In genomic region chr2:27425751-27426405, GRCm38 (mm10) we compare ENCODE assay signal across 9 mouse cellular contexts. TPM values are rescaled to one million over a fixed set of nuclear protein-coding genes. Genes with fewer than 3 reads are reported as not detected.
DNase-seq lines count a peak whose midpoint lies in the region; ATAC-seq and TF ChIP-seq lines count a peak whose summit lies in the region.
"Had no signal": no experiment of that assay in that cellular context is flagged by ENCODE, and none has a peak within 500 bp of the region (broad histone marks: within the 10 kb centered on the region; RNA-seq: fewer than 3 reads in every experiment).

No protein-coding gene starts in this region.

- no peak for TF ChIP-seq POLR2A in CH12.LX (IDR thresholded peaks at IDR 0.05; ENCODE audit: low read depth, low read length)

- ATAC-seq in forebrain, embryonic 14.5 days: peak; percentile 14
- peak; percentile 10; the same call in 1 of the 2 replicates for ATAC-seq in intestine, embryonic 15.5 days
- ATAC-seq in lung, postnatal 0 days: 0 out of 2 replicates have a peak, but pooled peaks have one; percentile 2
- ATAC-seq in stomach, embryonic 16.5 days (ENCODE audit: insufficient read depth, low FRiP score): no peak

- H3K4me2 ChIP-seq in CH12.LX (ENCODE audit: insufficient read depth, low read depth, poor library complexity, severe bottlenecking): 0 out of 2 replicates have a peak overlapping the region, but pooled peaks have one; percentile 89
- peak overlapping the region; percentile 99 for H3K4me2 ChIP-seq in forebrain, embryonic 14.5 days (ENCODE audit: low read length)
- H3K4me2 ChIP-seq in intestine, embryonic 15.5 days (replicated peaks): peak overlapping the region; percentile 97
- peak overlapping the region; percentile 94 for H3K4me2 ChIP-seq in lung, postnatal 0 days (replicated peaks; ENCODE audit: low read depth, low read length)
- H3K4me2 ChIP-seq in stomach, embryonic 16.5 days (ENCODE audit: low read depth, low read length): peak overlapping the region; percentile 98

- peak; percentile 42 to 54 for DNase-seq in cerebellum, postnatal 14 days
- DNase-seq in cerebellum, adult 9-10 months: no peak
- DNase-seq in CH12.LX (ENCODE audit: extremely low read depth): no peak
- peak; percentile 33 for DNase-seq in forebrain, embryonic 14.5 days (ENCODE audit: low spot score)
- no peak for DNase-seq in lung, postnatal 0 days (ENCODE audit: low spot score)
- DNase-seq in spleen, adult 12 weeks (ENCODE audit: low spot score): no peak

- no peak for TF ChIP-seq RAD21 in CH12.LX (IDR thresholded peaks at IDR 0.05; ENCODE audit: low read depth, low read length)

- H3K4me1 ChIP-seq in CH12.LX (ENCODE audit: control insufficient read depth in 1 of 2, insufficient read depth in 2 of 2): peaks cover 21 to 49% of the 10 kb centered on the region in 2 experiments
- H3K4me1 ChIP-seq in forebrain, embryonic 14.5 days (ENCODE audit: control insufficient read depth, insufficient read depth, low read length): peaks cover 35% of the 10 kb centered on the region
- H3K4me1 ChIP-seq in intestine, embryonic 15.5 days (replicated peaks): peaks cover 26% of the 10 kb centered on the region
- H3K4me1 ChIP-seq in lung, postnatal 0 days (ENCODE audit: insufficient read depth, low read depth, low read length): peaks cover 38% of the 10 kb centered on the region
- peaks cover 32% of the 10 kb centered on the region for H3K4me1 ChIP-seq in stomach, embryonic 16.5 days (ENCODE audit: control insufficient read depth, insufficient read depth, low read length)

- TF ChIP-seq EP300 in CH12.LX (IDR thresholded peaks at IDR 0.05; ENCODE audit: low read length): no peak
- TF ChIP-seq EP300 in lung, postnatal 0 days (IDR thresholded peaks at IDR 0.05): no peak

- in situ Hi-C loops in CH12.LX (cut with MboI; ENCODE audit: low pct_ligation_motif_present, low pct_unique_long_range_greater_than_20kb, low sequenced_read_pairs): loop anchor here (25.0 kb wide), 1 partner anchor 339 kb away; the partner anchor contains the start of gene Adamtsl2

- no peaks in the 10 kb centered on the region for H3K27me3 ChIP-seq in CH12.LX (replicated peaks)
- H3K27me3 ChIP-seq in forebrain, embryonic 14.5 days (replicated peaks; ENCODE audit: control insufficient read depth, insufficient read depth, low read length): no peaks in the 10 kb centered on the region
- no peaks in the 10 kb centered on the region for H3K27me3 ChIP-seq in intestine, embryonic 15.5 days (replicated peaks)
- no peaks in the 10 kb centered on the region for H3K27me3 ChIP-seq in lung, postnatal 0 days (replicated peaks; ENCODE audit: insufficient read depth, low read length)
- H3K27me3 ChIP-seq in stomach, embryonic 16.5 days (ENCODE audit: control insufficient read depth, insufficient read depth, low read length): no peaks in the 10 kb centered on the region
- H3K27me3 ChIP-seq: Patski had no signal

- H3K27ac ChIP-seq in CH12.LX (ENCODE audit: insufficient read depth, low read depth): peak overlapping the region; percentile 47
- peak overlapping the region; percentile 82; the same call in 1 of the 2 replicates for H3K27ac ChIP-seq in forebrain, embryonic 14.5 days (ENCODE audit: low read depth, low read length)
- peak overlapping the region; percentile 80; the same call in 1 of the 2 replicates for H3K27ac ChIP-seq in intestine, embryonic 15.5 days
- H3K27ac ChIP-seq in lung, postnatal 0 days (ENCODE audit: low read length): peak overlapping the region; percentile 87
- H3K27ac ChIP-seq in stomach, embryonic 16.5 days (ENCODE audit: low read length): peak overlapping the region; percentile 56

- dilution Hi-C loops in CH12.LX (cut with MboI; ENCODE audit: extremely low pct_ligation_motif_present, extremely low pct_unique_long_range_greater_than_20kb, low sequenced_read_pairs): no loop called here

- WGBS in forebrain, embryonic 14.5 days: under 1% methylated on average over 60 of the region's 60 CpGs
- WGBS in intestine, embryonic 15.5 days: under 1% methylated on average over 52 of the region's 60 CpGs
- WGBS in lung, postnatal 0 days: 3% methylated on average over 53 of the region's 60 CpGs
- under 1% methylated on average over 58 of the region's 60 CpGs for WGBS in stomach, embryonic 16.5 days

- H3K36me3 ChIP-seq in CH12.LX (replicated peaks in 1 of 2; ENCODE audit: control insufficient read depth in 1 of 2, insufficient read depth in 1 of 2, low read length in 1 of 2): peaks cover 2 to 29% of the 10 kb centered on the region in 2 experiments
- no peaks in the 10 kb centered on the region for H3K36me3 ChIP-seq in forebrain, embryonic 14.5 days (ENCODE audit: control insufficient read depth, insufficient read depth, low read length)
- H3K36me3 ChIP-seq in intestine, embryonic 15.5 days: no peaks in the 10 kb centered on the region
- no peaks in the 10 kb centered on the region for H3K36me3 ChIP-seq in lung, postnatal 0 days (ENCODE audit: insufficient read depth, low read length)
- no peaks in the 10 kb centered on the region for H3K36me3 ChIP-seq in stomach, embryonic 16.5 days (ENCODE audit: control insufficient read depth, insufficient read depth, low read length)

- peak overlapping the region; percentile 85 to 98 (median 91) for H3K4me3 ChIP-seq in CH12.LX (replicated peaks in 1 of 3; ENCODE audit: low read depth in 2 of 3, low read length in 2 of 3, poor library complexity in 1 of 3)
- peak overlapping the region; percentile 90 for H3K4me3 ChIP-seq in forebrain, embryonic 14.5 days (ENCODE audit: low read depth, low read length)
- H3K4me3 ChIP-seq in intestine, embryonic 15.5 days (replicated peaks): peak overlapping the region; percentile 92
- H3K4me3 ChIP-seq in lung, postnatal 0 days (ENCODE audit: low read depth, low read length): peak overlapping the region; percentile 71
- peak overlapping the region; percentile 68 for H3K4me3 ChIP-seq in stomach, embryonic 16.5 days (replicated peaks; ENCODE audit: low read length)

- peak overlapping the region; percentile 92 for H3K9ac ChIP-seq in CH12.LX (ENCODE audit: insufficient read depth, low read depth)
- peak overlapping the region; percentile 94 for H3K9ac ChIP-seq in forebrain, embryonic 14.5 days (ENCODE audit: low read length)
- peak overlapping the region; percentile 64 for H3K9ac ChIP-seq in intestine, embryonic 15.5 days
- peak overlapping the region; percentile 73 for H3K9ac ChIP-seq in lung, postnatal 0 days (replicated peaks; ENCODE audit: low read depth)
- peak overlapping the region; percentile 87 for H3K9ac ChIP-seq in stomach, embryonic 16.5 days (ENCODE audit: low read length)

- no peaks in the 10 kb centered on the region for H3K9me3 ChIP-seq in CH12.LX (replicated peaks; ENCODE audit: low read length)
- no peaks in the 10 kb centered on the region for H3K9me3 ChIP-seq in forebrain, embryonic 14.5 days (replicated peaks; ENCODE audit: control insufficient read depth, low read length)
- no peaks in the 10 kb centered on the region for H3K9me3 ChIP-seq in intestine, embryonic 15.5 days
- no peaks in the 10 kb centered on the region for H3K9me3 ChIP-seq in lung, postnatal 0 days (ENCODE audit: low read length)
- no peaks in the 10 kb centered on the region for H3K9me3 ChIP-seq in stomach, embryonic 16.5 days (replicated peaks; ENCODE audit: control insufficient read depth, low read length)

- TF ChIP-seq CTCF in CH12.LX (conservative IDR thresholded peaks at IDR 0.05 in 1 of 2, IDR thresholded peaks at IDR 0.05 in 1 of 2; ENCODE audit: low read depth in 2 of 2, low read length in 2 of 2): no peak
- TF ChIP-seq CTCF in lung, postnatal 0 days (IDR thresholded peaks at IDR 0.05): no peak

- H3K79me2 ChIP-seq in CH12.LX (replicated peaks; ENCODE audit: control insufficient read depth, extremely low read depth, insufficient read depth, poor library complexity, severe bottlenecking): peaks cover 60% of the 10 kb centered on the region

TF ChIP-seq in CH12.LX, 34 proteins besides CTCF, POLR2A, EP300 and RAD21:
- TF ChIP-seq ZNF384 (IDR thresholded peaks at IDR 0.05; ENCODE audit: low read depth, low read length) (no peak), MAFK (IDR thresholded peaks at IDR 0.05; ENCODE audit: insufficient replicate concordance, low read length) (no peak), MXI1 (IDR thresholded peaks at IDR 0.05; ENCODE audit: low read depth, low read length) (no peak)

RNA-seq across cellular contexts. Expression of gene Vav2, which starts 1.0 kb away (rescaled TPM):
- total RNA-seq in CH12.LX (2012; rRNA removed) (46.6 and 48.5 TPM in 2 replicates), CH12.LX (2014; rRNA removed) (31.5 and 31.7 TPM in 2 replicates)
- polyA plus RNA-seq in CH12.LX (2012; ENCODE audit: insufficient read length, low read depth): 46.8 and 47.3 TPM in 2 replicates
- 7.4 and 8.9 TPM in 2 replicates for polyA plus RNA-seq in forebrain, embryonic 14.5 days (2014; fragmentation: Nextera tagmentation; extraction: Ambion mirVana)
- polyA plus RNA-seq in intestine, embryonic 15.5 days (2015; fragmentation: Nextera tagmentation; extraction: Ambion mirVana): 5.4 and 6.1 TPM in 2 replicates
- polyA plus RNA-seq in lung, postnatal 0 days (2015; fragmentation: Nextera tagmentation; extraction: Ambion mirVana): 11.8 and 12.1 TPM in 2 replicates
- 6.5 and 6.8 TPM in 2 replicates for polyA plus RNA-seq in stomach, embryonic 16.5 days (2015; fragmentation: Nextera tagmentation; extraction: Ambion mirVana)

RNA-seq across cellular contexts. Expression of gene Brd3os, which starts 16.2 kb away (rescaled TPM):
- total RNA-seq in CH12.LX (2012; rRNA removed) (0.92 and 2.1 TPM in 2 replicates), CH12.LX (2014; rRNA removed) (0.74 and 1.2 TPM in 2 replicates)
- 1.2 and 1.8 TPM in 2 replicates for polyA plus RNA-seq in CH12.LX (2012; ENCODE audit: insufficient read length, low read depth)
- 34.3 and 38.1 TPM in 2 replicates for polyA plus RNA-seq in forebrain, embryonic 14.5 days (2014; fragmentation: Nextera tagmentation; extraction: Ambion mirVana)
- 4.8 and 6.1 TPM in 2 replicates for polyA plus RNA-seq in intestine, embryonic 15.5 days (2015; fragmentation: Nextera tagmentation; extraction: Ambion mirVana)
- polyA plus RNA-seq in lung, postnatal 0 days (2015; fragmentation: Nextera tagmentation; extraction: Ambion mirVana): 3.4 and 3.8 TPM in 2 replicates
- polyA plus RNA-seq in stomach, embryonic 16.5 days (2015; fragmentation: Nextera tagmentation; extraction: Ambion mirVana): 7.6 and 7.7 TPM in 2 replicates

Comparison
In these comparisons a context has a peak if more than half of its experiments do, and no peak if none do; other contexts are left out.
1. DNase-seq: peak in cerebellum, postnatal 14 days (2 of 2) and forebrain, embryonic 14.5 days (single experiment); none in cerebellum, adult 9-10 months (single experiment), CH12.LX (single experiment), lung, postnatal 0 days (single experiment) and spleen, adult 12 weeks (single experiment).
2. Peak in every context shown above with its lines, with median percentiles within 50 percentile points of each other: H3K27ac ChIP-seq, H3K4me2 ChIP-seq, H3K4me3 ChIP-seq and H3K9ac ChIP-seq.